Mouse (Mus musculus) liver, adult 2 months (tissue): ENCODE data around the gene Casc4.

ENCODE experiments used
- CTCF ChIP-seq: fragments of 200-500 bp; IDR thresholded peaks from 2 replicates; pipeline ENCODE4 v1.5.1; 2011; ENCODE audit warnings: low read depth, low read length, control low read depth
- POLR2A ChIP-seq: fragments of 200-500 bp; IDR thresholded peaks from 2 replicates; pipeline ENCODE4 v1.6.1; 2011; ENCODE audit warnings: low read length, control low read depth; ENCODE audit not compliant: insufficient read depth; ENCODE audit errors: extremely low read depth

DNA sequence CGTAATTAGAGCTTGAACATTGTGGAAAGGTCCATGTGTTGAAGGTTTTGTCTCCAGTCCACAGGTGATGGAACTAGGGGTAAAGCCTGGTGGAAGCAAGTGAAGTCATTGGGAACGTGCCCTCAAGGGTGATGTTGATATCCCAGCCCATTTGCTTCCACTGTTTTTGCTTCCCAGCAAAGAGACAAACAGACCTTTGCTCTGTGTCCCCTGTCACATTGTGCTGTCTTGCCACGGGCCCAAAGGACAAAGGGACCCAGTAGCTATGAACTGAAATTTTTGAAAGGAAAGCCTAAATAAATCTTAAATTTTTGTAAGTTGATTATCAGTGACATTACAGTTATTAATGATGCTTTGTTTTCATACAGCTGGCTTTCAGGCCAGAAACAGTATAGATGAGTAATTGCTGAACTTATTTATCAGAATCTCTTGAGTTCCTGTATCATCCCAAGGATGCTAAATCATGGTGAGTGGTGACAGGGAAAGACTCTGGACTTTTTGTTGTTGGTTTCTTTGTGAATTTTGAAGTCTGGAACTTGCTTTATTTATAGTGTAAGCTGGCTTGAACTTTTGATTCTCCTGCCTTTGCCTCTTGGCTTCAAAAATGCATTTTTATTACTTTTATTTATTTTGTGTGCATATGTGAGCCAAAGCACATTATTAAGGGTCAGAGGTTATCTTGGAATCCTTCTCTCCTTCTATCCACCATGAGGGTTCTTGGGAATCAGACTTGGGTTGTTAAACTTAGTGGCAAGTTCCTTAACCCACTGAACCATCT lies 22.1 kb downstream of the Casc4 start:
- TF ChIP-seq CTCF (no peak), POLR2A (no peak)
